Mouse (Mus musculus) embryonic facial prominence, embryonic 15.5 days (tissue): ENCODE measurements around the gene Mfsd4b4. TPM values are rescaled to one million over a fixed set of nuclear protein-coding genes. Genes with fewer than 3 reads are reported as not detected.

Source experiments
- ATAC-seq: fragments of 200-750 bp; cut with Nextera tagmentation; 2 replicates; pipeline ENCODE4 v1.8.0; 2017; ENCODE audit warnings: low read depth, moderate TSS enrichment; ENCODE audit not compliant: insufficient number of reproducible peaks, low FRiP score, low TSS enrichment
- H3K27ac ChIP-seq: fragments of 300-500 bp; sonication (generic); replicated peaks from 2 replicates; pipeline ENCODE4 v1.5.1; 2015; ENCODE audit warnings: mild to moderate bottlenecking, inconsistent platforms
- H3K27me3 ChIP-seq: fragments of 300-500 bp; sonication (generic); 2 replicates; pipeline ENCODE4 v1.6.1; 2015; ENCODE audit warnings: inconsistent platforms
- H3K36me3 ChIP-seq: fragments of 300-500 bp; sonication (generic); 2 replicates; pipeline ENCODE4 v1.6.1; 2015; ENCODE audit warnings: mild to moderate bottlenecking, inconsistent platforms
- H3K4me1 ChIP-seq: fragments of 300-500 bp; sonication (generic); 2 replicates; pipeline ENCODE4 v1.6.1; 2015; ENCODE audit warnings: inconsistent platforms
- H3K4me2 ChIP-seq: fragments of 300-500 bp; sonication (generic); replicated peaks from 2 replicates; pipeline ENCODE4 v1.6.1; 2015; ENCODE audit warnings: mild to moderate bottlenecking, inconsistent platforms
- H3K4me3 ChIP-seq: fragments of 300-500 bp; sonication (generic); replicated peaks from 2 replicates; pipeline ENCODE4 v1.5.1; 2015; ENCODE audit warnings: mild to moderate bottlenecking, inconsistent platforms
- H3K9ac ChIP-seq: fragments of 300-500 bp; sonication (generic); 2 replicates; pipeline ENCODE4 v1.6.1; 2015; ENCODE audit warnings: inconsistent platforms
- H3K9me3 ChIP-seq: fragments of 300-500 bp; sonication (generic); replicated peaks from 2 replicates; pipeline ENCODE4 v1.6.1; 2016; ENCODE audit warnings: inconsistent platforms
- WGBS: fragments of 180-500 bp; shearing (Covaris S2); methylation state at CpG from one replicate; pipeline ENCODE4 v1.1.7; 2015; 5-methylcytosine and 5-hydroxymethylcytosine counted together
- polyA plus RNA-seq: library from polyadenylated mRNA; unstranded; fragments of >200 nt; fragmentation: Nextera tagmentation; extraction: Ambion mirVana; gene quantifications from 2 replicates; pipeline ENCODE4 v1.2.1, GENCODE M21; 2015

Mfsd4b4 gene
- polyA plus RNA-seq, 1 experiment from 2014 or later, result 4.6 TPM

- Histone ChIP-seq H3K4me2 (no peak overlapping the region), H3K9ac (no peak overlapping the region), H3K4me1 (no peaks in the 10 kb centered on the region), H3K27ac (no peak overlapping the region), H3K36me3 (peaks cover 14% of the 10 kb centered on the region), H3K4me3 (no peak overlapping the region), H3K9me3 (no peaks in the 10 kb centered on the region), H3K27me3 (no peaks in the 10 kb centered on the region)
- 75% methylated on average over 11 of the region's 11 CpGs for WGBS
- ATAC-seq, result no peak
Observed at GRCm38 (mm10) chr10:39893702-39894697, 5.0 kb downstream of the Mfsd4b4 start.

DNA sequence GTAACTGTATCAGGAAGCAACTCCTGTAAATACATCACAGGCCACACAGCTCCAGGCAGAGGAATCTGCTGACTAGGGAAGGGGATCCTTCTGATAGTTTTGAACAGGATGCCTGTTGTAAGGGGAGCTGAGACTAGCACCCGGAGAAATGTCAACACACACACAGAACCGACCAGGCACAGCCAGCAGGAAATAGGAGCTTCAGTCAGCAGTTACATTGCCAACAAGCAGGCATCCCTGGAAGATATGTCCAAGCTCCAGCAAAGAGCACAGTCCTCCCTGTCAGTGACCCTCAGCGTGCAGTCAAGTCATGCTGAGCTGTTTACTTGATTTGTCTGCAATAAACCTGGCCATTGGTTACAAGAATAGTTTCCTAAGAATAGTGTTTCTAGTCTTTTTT lies 10.4 kb downstream of the Mfsd4b4 start:
- WGBS, result 50% methylated on average over 3 of the region's 3 CpGs
- Histone ChIP-seq H3K36me3 (peaks cover 14% of the 10 kb centered on the region), H3K4me1 (no peaks in the 10 kb centered on the region)

GRCm38 (mm10) chr10:39865509-39865908 lies 33.5 kb downstream of the Mfsd4b4 start:
- Histone ChIP-seq H3K4me3 (no peak overlapping the region), H3K27me3 (no peaks in the 10 kb centered on the region), H3K9me3 (no peaks in the 10 kb centered on the region), H3K4me2 (no peak overlapping the region), H3K27ac (no peak overlapping the region), H3K36me3 (peaks cover 58% of the 10 kb centered on the region), H3K9ac (no peak overlapping the region), H3K4me1 (no peaks in the 10 kb centered on the region)
- no peak for ATAC-seq
- 91% methylated on average over 2 of the region's 2 CpGs for WGBS

More for the DNA sequence above, 10.4 kb downstream of the Mfsd4b4 start:
- Histone ChIP-seq H3K4me3 (no peak overlapping the region), H3K27me3 (no peaks in the 10 kb centered on the region), H3K9ac (no peak overlapping the region), H3K9me3 (no peaks in the 10 kb centered on the region), H3K27ac (no peak overlapping the region), H3K4me2 (no peak overlapping the region)
- ATAC-seq, result no peak

DNA sequence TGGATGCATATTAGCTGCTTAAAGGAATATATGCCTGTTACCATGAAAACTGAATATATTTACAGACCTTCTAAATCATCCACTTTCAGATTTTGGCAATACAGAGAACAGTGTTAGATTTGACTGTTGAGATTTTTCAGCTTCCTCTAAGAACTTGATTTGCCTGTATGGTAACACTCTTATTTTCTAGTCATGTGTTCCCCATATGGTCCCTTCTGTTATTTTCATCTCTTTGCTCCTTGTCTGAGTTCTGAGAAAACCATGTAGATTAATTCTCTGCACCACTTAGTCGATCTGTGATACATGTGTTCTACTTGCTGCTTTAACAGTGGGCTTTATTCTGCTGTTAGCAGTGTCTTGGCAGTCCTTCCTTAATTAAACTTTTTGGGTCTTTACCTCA lies 56.4 kb downstream of the Mfsd4b4 start:
- 57% methylated on average over 1 of the region's 1 CpGs for WGBS
- H3K4me2 ChIP-seq, result no peak overlapping the region
- H3K9ac ChIP-seq, result no peak overlapping the region
- H3K9me3 ChIP-seq, result no peaks in the 10 kb centered on the region
- H3K27me3 ChIP-seq, result no peaks in the 10 kb centered on the region
- no peak overlapping the region for H3K27ac ChIP-seq
- no peak overlapping the region for H3K4me3 ChIP-seq
- peaks cover 30% of the 10 kb centered on the region for H3K36me3 ChIP-seq
- H3K4me1 ChIP-seq, result no peaks in the 10 kb centered on the region
- ATAC-seq, result no peak

Other genes starting within 250 kb of the Mfsd4b4 start
- 17.6 and 21.0 TPM in 2 replicates for gene Rev3l, start 167.1 kb downstream of the Mfsd4b4 start, polyA plus RNA-seq
- not detected in 2 replicates for gene Mfsd4b2, start 27.7 kb upstream of the Mfsd4b4 start, polyA plus RNA-seq
- 0.51 and 0.75 TPM in 2 replicates for gene Mfsd4b3, start 60.9 kb upstream of the Mfsd4b4 start, polyA plus RNA-seq
- 0.05 and 0.22 TPM in 2 replicates for gene Mfsd4b5, start 87.4 kb upstream of the Mfsd4b4 start, polyA plus RNA-seq
- 0.18 and 0.37 TPM in 2 replicates for gene Mfsd4b1, start 126.0 kb upstream of the Mfsd4b4 start, polyA plus RNA-seq
- gene Slc16a10, start 243.0 kb upstream of the Mfsd4b4 start, polyA plus RNA-seq, result 6.6 and 8.0 TPM in 2 replicates